Mouse (Mus musculus): ENCODE measurements around the gene Igsf9.

- TF ChIP-seq ZC3H11A (IDR thresholded peaks at IDR 0.05; ENCODE audit: borderline replicate concordance, low read depth, low read length) (no peak), MAFK (IDR thresholded peaks at IDR 0.05; ENCODE audit: insufficient read depth, low read depth, low read length) (no peak), HCFC1 (IDR thresholded peaks at IDR 0.05; ENCODE audit: borderline replicate concordance, insufficient read depth, low read length) (no peak), ZNF384 (IDR thresholded peaks at IDR 0.05; ENCODE audit: low read depth, low read length) (no peak), CHD2 (IDR thresholded peaks at IDR 0.05; ENCODE audit: low read depth, low read length) (no peak)
Measured at GRCm38 (mm10) chr1:172489585-172490250, 8.1 kb downstream of the Igsf9 start.

Data from ES-E14 (cell line).